Mouse (Mus musculus) midbrain, embryonic 15.5 days (tissue): ENCODE measurements around the gene Rfx7. TPM values are rescaled to one million over a fixed set of nuclear protein-coding genes. Genes with fewer than 3 reads are reported as not detected.

ENCODE experiments used
- ATAC-seq: fragments of 200-750 bp; cut with Nextera tagmentation; replicated peaks from 2 replicates; pipeline ENCODE4 v1.8.0; 2017; ENCODE audit warnings: moderate TSS enrichment
- H3K27ac ChIP-seq: fragments of 300-500 bp; sonication (generic); 2 replicates; pipeline ENCODE4 v1.5.1; 2015; ENCODE audit warnings: mild to moderate bottlenecking, inconsistent platforms
- H3K27me3 ChIP-seq: fragments of 300-500 bp; sonication (generic); replicated peaks from 2 replicates; pipeline ENCODE4 v1.6.1; 2015; ENCODE audit warnings: inconsistent platforms
- H3K36me3 ChIP-seq: fragments of 300-500 bp; sonication (generic); replicated peaks from 2 replicates; pipeline ENCODE4 v1.6.1; 2015; ENCODE audit warnings: inconsistent platforms
- H3K4me1 ChIP-seq: fragments of 300-500 bp; sonication (generic); 2 replicates; pipeline ENCODE4 v1.6.1; 2015; ENCODE audit warnings: inconsistent platforms
- H3K4me2 ChIP-seq: fragments of 300-500 bp; sonication (generic); 2 replicates; pipeline ENCODE4 v1.6.1; 2015; ENCODE audit warnings: inconsistent platforms, mild to moderate bottlenecking, moderate library complexity
- H3K4me3 ChIP-seq: fragments of 300-500 bp; sonication (generic); 2 replicates; pipeline ENCODE4 v1.5.1; 2015; ENCODE audit warnings: mild to moderate bottlenecking, inconsistent platforms
- H3K9ac ChIP-seq: fragments of 300-500 bp; sonication (generic); 2 replicates; pipeline ENCODE4 v1.6.1; 2015; ENCODE audit warnings: mild to moderate bottlenecking, inconsistent platforms
- H3K9me3 ChIP-seq: fragments of 300-500 bp; sonication (generic); 2 replicates; pipeline ENCODE4 v1.6.1; 2016; ENCODE audit warnings: inconsistent platforms
- WGBS: fragments of 180-500 bp; shearing (Covaris S2); methylation state at CpG from one replicate; pipeline ENCODE4 v1.1.7; 2015; ENCODE audit warnings: mixed read lengths; 5-methylcytosine and 5-hydroxymethylcytosine counted together
- polyA plus RNA-seq: library from polyadenylated mRNA; unstranded; fragments of >200 nt; fragmentation: Nextera tagmentation; extraction: Ambion mirVana; gene quantifications from 2 replicates; pipeline ENCODE4 v1.2.1, GENCODE M21; 2015

The Rfx7 gene
- polyA plus RNA-seq, result 17.0 and 17.9 TPM in 2 replicates

- ATAC-seq, result peak; percentile 93
- H3K27ac ChIP-seq, result peak within 1 kb of the TSS; percentile 100
- H3K4me1 ChIP-seq, result peaks cover 14% of the 10 kb centered on the region
- H3K9ac ChIP-seq, result peak within 1 kb of the TSS; percentile 97
- no peaks in the 10 kb centered on the region for H3K36me3 ChIP-seq
- no peaks in the 10 kb centered on the region for H3K9me3 ChIP-seq
- H3K4me2 ChIP-seq, result peak within 1 kb of the TSS; percentile 81
- H3K27me3 ChIP-seq, result no peaks in the 10 kb centered on the region
- H3K4me3 ChIP-seq, result peak within 1 kb of the TSS; percentile 98
- under 1% methylated on average over 50 of the region's 63 CpGs for WGBS
These were observed at the start of gene Rfx7 for GRCm38 (mm10) chr9:72531996-72532380. Rfx7 (plus strand) TSS chr9:72532240.

DNA sequence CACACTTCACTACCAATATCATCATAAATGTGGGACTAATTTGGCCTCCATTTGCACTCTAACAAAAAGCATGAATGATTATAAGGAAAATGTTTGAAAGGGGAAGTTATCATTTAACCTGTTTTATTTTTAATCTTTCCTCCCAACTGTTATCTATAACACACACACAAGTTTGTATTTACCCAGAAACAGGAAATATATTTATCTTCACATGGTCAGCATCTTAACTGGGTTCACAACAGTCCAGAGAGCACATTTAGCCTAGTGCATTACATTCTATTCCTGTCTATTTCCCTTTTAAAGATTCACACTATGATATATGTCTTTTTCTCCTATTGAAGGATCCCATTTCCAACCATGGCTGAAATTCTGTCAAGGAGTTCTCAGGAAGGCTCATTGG, 43.5 kb upstream of the Rfx7 start:
- no peak overlapping the region for H3K9ac ChIP-seq
- no peaks in the 10 kb centered on the region for H3K27me3 ChIP-seq
- H3K4me3 ChIP-seq, result no peak overlapping the region
- no peak overlapping the region for H3K4me2 ChIP-seq
- H3K36me3 ChIP-seq, result no peaks in the 10 kb centered on the region
- H3K27ac ChIP-seq, result no peak overlapping the region
- peaks cover 15% of the 10 kb centered on the region; the same call in 1 of the 2 replicates for H3K4me1 ChIP-seq
- H3K9me3 ChIP-seq, result no peaks in the 10 kb centered on the region
- no peak for ATAC-seq

- H3K27ac ChIP-seq, result no peak overlapping the region
- H3K36me3 ChIP-seq, result no peaks in the 10 kb centered on the region
- ATAC-seq, result no peak
- no peak overlapping the region for H3K4me3 ChIP-seq
- H3K9ac ChIP-seq, result no peak overlapping the region
- 94% methylated on average over 5 of the region's 5 CpGs for WGBS
- peaks cover 15% of the 10 kb centered on the region; the same call in 1 of the 2 replicates for H3K4me1 ChIP-seq
- H3K4me2 ChIP-seq, result no peak overlapping the region
- H3K27me3 ChIP-seq, result no peaks in the 10 kb centered on the region
- no peaks in the 10 kb centered on the region for H3K9me3 ChIP-seq
These were observed 42.9 kb upstream of the Rfx7 start for GRCm38 (mm10) chr9:72489131-72489530.

GRCm38 (mm10) chr9:72491559-72492193, 40.4 kb upstream of the Rfx7 start:
- Histone ChIP-seq H3K4me1 (peaks cover 15% of the 10 kb centered on the region; the same call in 1 of the 2 replicates), H3K4me2 (peak overlapping the region; percentile 56), H3K27ac (peak overlapping the region; percentile 88), H3K36me3 (no peaks in the 10 kb centered on the region), H3K9me3 (no peaks in the 10 kb centered on the region), H3K27me3 (no peaks in the 10 kb centered on the region), H3K9ac (peak overlapping the region; percentile 67), H3K4me3 (peak overlapping the region; percentile 76)
- ATAC-seq, result peak; percentile 96
- WGBS, result under 1% methylated on average over 32 of the region's 32 CpGs

- H3K4me3 ChIP-seq, result peak within 1 kb of the TSS; percentile 76
- no peaks in the 10 kb centered on the region for H3K36me3 ChIP-seq
These were observed 39.9 kb upstream of the Rfx7 start, which contains the start of gene Tex9 for GRCm38 (mm10) chr9:72492194-72492565. Tex9 (minus strand) TSS chr9:72492212.

GRCm38 (mm10) chr9:72493465-72493864, 38.6 kb upstream of the Rfx7 start:
- H3K9ac ChIP-seq, result no peak overlapping the region
- no peak overlapping the region for H3K27ac ChIP-seq
- H3K4me2 ChIP-seq, result no peak overlapping the region
- no peaks in the 10 kb centered on the region for H3K9me3 ChIP-seq
- H3K4me1 ChIP-seq, result peaks cover 15% of the 10 kb centered on the region; the same call in 1 of the 2 replicates
- ATAC-seq, result no peak
- H3K27me3 ChIP-seq, result no peaks in the 10 kb centered on the region
- H3K36me3 ChIP-seq, result no peaks in the 10 kb centered on the region
- 83% methylated on average over 2 of the region's 2 CpGs for WGBS
- H3K4me3 ChIP-seq, result no peak overlapping the region

More at GRCm38 (mm10) chr9:72492194-72492565, 39.9 kb upstream of the Rfx7 start, which contains the start of gene Tex9:
- Histone ChIP-seq H3K27ac (peak within 1 kb of the TSS; percentile 88), H3K9ac (peak within 1 kb of the TSS; percentile 67), H3K9me3 (no peaks in the 10 kb centered on the region), H3K4me1 (peaks cover 15% of the 10 kb centered on the region; the same call in 1 of the 2 replicates), H3K27me3 (no peaks in the 10 kb centered on the region), H3K4me2 (peak within 1 kb of the TSS; percentile 56)
- ATAC-seq, result peak; percentile 56
- WGBS, result 5% methylated on average over 6 of the region's 6 CpGs

DNA sequence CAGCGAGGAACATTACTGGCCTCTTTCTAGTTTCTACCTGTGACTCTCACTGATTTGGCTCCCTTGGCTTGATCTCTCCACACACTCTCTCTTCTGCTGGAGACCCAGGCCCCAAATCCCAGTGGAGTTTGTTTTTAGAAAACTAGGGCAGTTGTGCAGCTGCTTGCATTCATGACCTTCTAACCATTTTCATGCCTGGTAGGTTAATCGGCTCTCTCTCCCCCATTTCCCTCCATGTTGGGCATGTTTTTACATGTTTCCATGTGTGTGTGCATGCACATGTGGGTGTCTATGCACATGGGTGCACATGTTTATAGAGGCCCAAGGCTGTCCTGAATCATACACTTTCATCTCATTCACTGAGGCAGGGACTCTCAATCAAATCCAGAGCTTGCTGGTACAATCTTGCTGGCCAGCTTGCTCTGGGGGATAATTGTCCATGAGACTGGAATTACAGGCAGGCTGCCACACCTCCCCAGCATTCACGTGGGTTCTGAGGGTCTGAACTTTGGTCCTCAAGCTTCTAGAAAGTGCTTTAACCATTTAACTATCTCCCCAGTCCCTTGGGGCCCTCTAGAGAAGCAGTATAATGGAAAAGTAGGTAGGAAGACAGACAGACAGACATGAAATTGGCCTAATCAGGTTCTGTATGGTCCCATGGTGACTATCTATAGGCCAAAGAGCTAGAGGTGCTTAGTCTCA, 37.9 kb upstream of the Rfx7 start:
- Histone ChIP-seq H3K9me3 (no peaks in the 10 kb centered on the region), H3K27me3 (no peaks in the 10 kb centered on the region), H3K36me3 (no peaks in the 10 kb centered on the region), H3K4me3 (no peak overlapping the region), H3K4me1 (peaks cover 15% of the 10 kb centered on the region; the same call in 1 of the 2 replicates), H3K4me2 (no peak overlapping the region), H3K27ac (no peak overlapping the region), H3K9ac (no peak overlapping the region)
- 85% methylated on average over 3 of the region's 3 CpGs for WGBS
- ATAC-seq, result no peak

DNA sequence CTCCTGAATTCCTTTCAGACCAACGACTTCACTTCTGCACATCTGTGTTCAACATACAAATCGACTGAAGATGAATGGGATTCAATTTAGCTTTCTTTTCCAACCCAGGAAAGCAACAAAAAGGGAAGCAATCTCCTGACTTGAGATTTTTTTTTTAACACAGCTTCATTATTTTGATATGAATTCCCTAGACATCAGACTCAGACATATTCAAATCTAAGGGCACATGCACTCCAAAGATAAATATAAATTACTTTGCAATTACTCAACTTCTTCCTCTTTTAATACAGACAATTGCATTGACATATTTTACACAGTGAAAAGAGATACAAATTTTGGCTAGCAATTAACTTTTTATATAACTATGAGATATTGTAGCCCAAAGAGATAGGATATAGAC, 35.3 kb upstream of the Rfx7 start:
- no peak overlapping the region for H3K27ac ChIP-seq
- no peak overlapping the region for H3K4me3 ChIP-seq
- H3K27me3 ChIP-seq, result no peaks in the 10 kb centered on the region
- H3K9ac ChIP-seq, result no peak overlapping the region
- 57% methylated on average over 2 of the region's 2 CpGs for WGBS
- H3K9me3 ChIP-seq, result no peaks in the 10 kb centered on the region
- ATAC-seq, result no peak
- no peak overlapping the region for H3K4me2 ChIP-seq
- no peaks in the 10 kb centered on the region for H3K36me3 ChIP-seq
- peaks cover 6% of the 10 kb centered on the region; the same call in 1 of the 2 replicates for H3K4me1 ChIP-seq

DNA sequence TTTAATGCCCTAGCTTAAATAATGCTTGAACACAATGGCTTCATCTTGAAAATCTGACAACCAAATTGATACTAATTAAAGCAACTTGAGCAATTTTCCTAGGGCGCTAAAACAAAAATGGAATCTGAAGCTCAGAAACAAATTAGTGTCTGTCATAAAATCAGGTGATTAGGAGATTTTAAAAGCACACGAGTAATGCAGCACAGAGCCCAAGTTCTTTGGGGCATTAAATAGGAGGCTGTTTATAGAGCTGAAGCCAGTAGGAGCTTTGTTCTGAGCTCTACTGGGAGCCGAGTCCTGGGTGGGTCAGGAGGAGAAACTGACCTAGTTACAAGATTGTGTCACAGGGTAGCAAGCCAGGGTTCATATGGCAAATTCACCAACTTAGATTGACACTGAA, 34.9 kb upstream of the Rfx7 start:
- Histone ChIP-seq H3K36me3 (no peaks in the 10 kb centered on the region), H3K27ac (no peak overlapping the region), H3K9ac (no peak overlapping the region), H3K9me3 (no peaks in the 10 kb centered on the region), H3K27me3 (no peaks in the 10 kb centered on the region), H3K4me1 (peaks cover 3% of the 10 kb centered on the region; the same call in 1 of the 2 replicates), H3K4me3 (no peak overlapping the region), H3K4me2 (no peak overlapping the region)
- WGBS, result 62% methylated on average over 3 of the region's 3 CpGs
- ATAC-seq, result no peak

GRCm38 (mm10) chr9:72512229-72512981, 19.6 kb upstream of the Rfx7 start:
- Histone ChIP-seq H3K9ac (no peak overlapping the region), H3K27ac (no peak overlapping the region), H3K4me3 (no peak overlapping the region), H3K27me3 (no peaks in the 10 kb centered on the region), H3K36me3 (no peaks in the 10 kb centered on the region), H3K4me2 (no peak overlapping the region), H3K9me3 (no peaks in the 10 kb centered on the region), H3K4me1 (no peaks in the 10 kb centered on the region)
- no peak for ATAC-seq
- WGBS, result 48% methylated on average over 11 of the region's 11 CpGs

DNA sequence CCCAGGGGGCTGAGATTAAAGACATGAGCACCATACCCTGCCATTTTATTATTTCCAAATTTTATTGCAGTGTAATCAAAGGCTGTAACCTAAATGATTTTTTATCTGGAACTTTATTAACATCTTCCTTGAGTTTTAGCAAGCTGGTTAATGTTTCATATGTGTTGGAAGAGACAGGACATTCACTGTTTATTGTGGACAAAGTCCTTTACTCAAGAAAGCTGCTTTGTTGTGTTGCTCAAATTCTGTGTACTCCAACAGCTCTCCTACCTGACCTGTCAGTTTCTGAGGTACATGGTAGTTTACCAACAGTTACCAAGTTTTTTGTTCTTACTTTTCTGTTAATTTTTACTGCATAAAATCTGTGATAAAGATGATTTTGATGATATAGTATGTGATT, 16.7 kb upstream of the Rfx7 start:
- H3K27ac ChIP-seq, result no peak overlapping the region
- H3K4me2 ChIP-seq, result no peak overlapping the region
- H3K4me1 ChIP-seq, result no peaks in the 10 kb centered on the region
- H3K36me3 ChIP-seq, result no peaks in the 10 kb centered on the region
- H3K9me3 ChIP-seq, result no peaks in the 10 kb centered on the region
- H3K4me3 ChIP-seq, result no peak overlapping the region
- ATAC-seq, result no peak
- no peak overlapping the region for H3K9ac ChIP-seq
- H3K27me3 ChIP-seq, result no peaks in the 10 kb centered on the region

DNA sequence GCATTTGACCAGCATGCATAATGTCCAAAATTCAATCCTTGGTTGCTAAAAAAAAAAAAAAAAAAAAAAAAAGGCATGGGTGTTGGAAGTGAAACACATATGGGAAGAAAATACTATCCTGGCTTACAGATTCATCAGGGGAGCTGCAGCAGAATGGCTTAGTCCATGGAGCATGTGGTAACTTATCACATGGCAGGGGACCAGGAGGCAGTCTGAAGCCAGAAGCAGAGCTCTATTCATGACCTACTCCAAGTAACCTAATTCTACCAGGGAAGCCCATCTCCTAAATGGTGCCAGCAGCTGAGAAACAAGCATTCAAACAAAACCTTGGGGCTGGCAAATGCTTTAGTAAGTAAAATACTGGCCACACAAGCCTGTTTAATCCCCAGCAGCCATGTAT, 12.8 kb upstream of the Rfx7 start:
- Histone ChIP-seq H3K9ac (no peak overlapping the region), H3K4me2 (no peak overlapping the region), H3K27ac (no peak overlapping the region), H3K36me3 (no peaks in the 10 kb centered on the region), H3K4me1 (no peaks in the 10 kb centered on the region), H3K27me3 (no peaks in the 10 kb centered on the region), H3K9me3 (no peaks in the 10 kb centered on the region), H3K4me3 (no peak overlapping the region)
- ATAC-seq, result no peak
